9 mouse cellular contexts compared by ENCODE assay signal in genomic region chr13:63524608-63525570, GRCm38 (mm10). TPM values are rescaled to one million over a fixed set of nuclear protein-coding genes. Genes with fewer than 3 reads are reported as not detected.
DNase-seq lines count a peak whose midpoint lies in the region; ATAC-seq and TF ChIP-seq lines count a peak whose summit lies in the region.
"Had no signal": no experiment of that assay in that cellular context is flagged by ENCODE, and none has a peak within 500 bp of the region (broad histone marks: within the 10 kb centered on the region; RNA-seq: fewer than 3 reads in every experiment).

No protein-coding gene starts in this region.

- H3K36me3 ChIP-seq in forebrain, embryonic 10.5 days (replicated peaks) = peaks cover 98% of the 10 kb centered on the region
- H3K36me3 ChIP-seq in forebrain, embryonic 11.5 days (ENCODE audit: control insufficient read depth, insufficient read depth, low read length) = peaks cover 13% of the 10 kb centered on the region; the same call in 1 of the 2 replicates
- peaks cover 73% of the 10 kb centered on the region for H3K36me3 ChIP-seq in neural tube, embryonic 12.5 days
- peaks cover 15% of the 10 kb centered on the region for H3K36me3 ChIP-seq in stomach, postnatal 0 days (ENCODE audit: control insufficient read depth, insufficient read depth, low read length)

- no peak overlapping the region for H3K4me3 ChIP-seq in forebrain, embryonic 10.5 days
- H3K4me3 ChIP-seq in forebrain, embryonic 11.5 days (ENCODE audit: low read depth, low read length) = no peak overlapping the region
- no peak overlapping the region for H3K4me3 ChIP-seq in neural tube, embryonic 12.5 days
- H3K4me3 ChIP-seq in stomach, postnatal 0 days (ENCODE audit: low read depth, low read length) = no peak overlapping the region
- H3K4me3 ChIP-seq: megakaryocyte, embryonic 14.5 days had no signal

- no peak for TF ChIP-seq CTCF in stomach, postnatal 0 days (IDR thresholded peaks at IDR 0.05; ENCODE audit: low read depth)

- H3K4me2 ChIP-seq in forebrain, embryonic 11.5 days (ENCODE audit: low read depth, low read length, severe bottlenecking) = no peak overlapping the region
- H3K4me2 ChIP-seq in neural tube, embryonic 12.5 days (replicated peaks) = peak overlapping the region; percentile 24; the same call in 1 of the 2 replicates
- 0 out of 2 replicates have a peak overlapping the region, but pooled peaks have one; percentile 17 for H3K4me2 ChIP-seq in stomach, postnatal 0 days (replicated peaks; ENCODE audit: low read depth)

- H3K4me1 ChIP-seq in forebrain, embryonic 10.5 days = peaks cover 78% of the 10 kb centered on the region
- H3K4me1 ChIP-seq in forebrain, embryonic 11.5 days (replicated peaks; ENCODE audit: control insufficient read depth, insufficient read depth, low read length) = peaks cover 24% of the 10 kb centered on the region
- H3K4me1 ChIP-seq in neural tube, embryonic 12.5 days = peaks cover 66% of the 10 kb centered on the region
- peaks cover 10% of the 10 kb centered on the region for H3K4me1 ChIP-seq in stomach, postnatal 0 days (replicated peaks; ENCODE audit: control insufficient read depth, insufficient read depth)

- H3K27ac ChIP-seq in forebrain, embryonic 10.5 days = peak overlapping the region; percentile 48; the same call in 1 of the 2 replicates
- no peak overlapping the region for H3K27ac ChIP-seq in forebrain, embryonic 11.5 days (ENCODE audit: low read depth, low read length)
- 0 out of 2 replicates have a peak overlapping the region, but pooled peaks have one; percentile 32 for H3K27ac ChIP-seq in neural tube, embryonic 12.5 days
- peak overlapping the region; percentile 80 for H3K27ac ChIP-seq in stomach, postnatal 0 days (replicated peaks)

- H3K9ac ChIP-seq in forebrain, embryonic 11.5 days (ENCODE audit: low read length) = no peak overlapping the region
- H3K9ac ChIP-seq in neural tube, embryonic 12.5 days = peak overlapping the region; percentile 30; the same call in 1 of the 2 replicates
- H3K9ac ChIP-seq in stomach, postnatal 0 days (ENCODE audit: low read length) = no peak overlapping the region

- TF ChIP-seq EP300 in stomach, postnatal 0 days (optimal IDR thresholded peaks at IDR 0.05) = no peak

- no peak for DNase-seq in forebrain, embryonic 10.5 days (ENCODE audit: extremely low spot score, low spot score)
- no peak for DNase-seq in forebrain, embryonic 11.5 days (ENCODE audit: low spot score)
- no peak for DNase-seq in neural tube, embryonic 10.5 days (ENCODE audit: extremely low spot score, low spot score)
- peak; percentile 68 to 75 for DNase-seq in kidney, postnatal 4 days
- DNase-seq in stomach, postnatal 0 days (ENCODE audit: low spot score) = no peak
- DNase-seq in testis, postnatal 14 days (ENCODE audit: low spot score) = no peak

- H3K9me3 ChIP-seq in forebrain, embryonic 10.5 days = no peaks in the 10 kb centered on the region
- no peaks in the 10 kb centered on the region for H3K9me3 ChIP-seq in forebrain, embryonic 11.5 days (ENCODE audit: control insufficient read depth, low read length)
- H3K9me3 ChIP-seq in neural tube, embryonic 12.5 days = no peaks in the 10 kb centered on the region
- no peaks in the 10 kb centered on the region for H3K9me3 ChIP-seq in stomach, postnatal 0 days (ENCODE audit: control insufficient read depth, low read length)
- H3K9me3 ChIP-seq: megakaryocyte, embryonic 14.5 days had no signal

- WGBS in forebrain, embryonic 10.5 days = 71% methylated on average over 25 of the region's 25 CpGs
- WGBS in forebrain, embryonic 11.5 days = 56% methylated on average over 25 of the region's 25 CpGs
- 30% methylated on average over 25 of the region's 25 CpGs for WGBS in neural tube, embryonic 12.5 days
- 37% methylated on average over 25 of the region's 25 CpGs for WGBS in stomach, postnatal 0 days

- ATAC-seq in forebrain, embryonic 11.5 days (replicated peaks; ENCODE audit: low FRiP score) = no peak; the same call in 1 of the 2 replicates
- no peak for ATAC-seq in neural tube, embryonic 12.5 days (ENCODE audit: low FRiP score, low read depth)
- peak; percentile 27; the same call in 1 of the 2 replicates for ATAC-seq in stomach, postnatal 0 days (ENCODE audit: low FRiP score, low TSS enrichment)
- ATAC-seq in inflammation-experienced regulatory T-cells, adult 6 months = no peak

- peaks cover 13% of the 10 kb centered on the region; the same call in 1 of the 2 replicates for H3K27me3 ChIP-seq in forebrain, embryonic 10.5 days (ENCODE audit: poor library complexity, severe bottlenecking)
- no peaks in the 10 kb centered on the region; the same call in 1 of the 2 replicates for H3K27me3 ChIP-seq in forebrain, embryonic 11.5 days (ENCODE audit: control insufficient read depth, insufficient read depth, low read length)
- no peaks in the 10 kb centered on the region for H3K27me3 ChIP-seq in neural tube, embryonic 12.5 days (replicated peaks)
- H3K27me3 ChIP-seq in stomach, postnatal 0 days (ENCODE audit: control insufficient read depth, insufficient read depth, low read length) = no peaks in the 10 kb centered on the region
- H3K27me3 ChIP-seq: megakaryocyte, embryonic 14.5 days had no signal

RNA-seq across cellular contexts. Expression of gene Fancc, which starts 27.8 kb away (rescaled TPM):
- 22.4 and 23.9 TPM in 2 replicates for polyA plus RNA-seq in forebrain, embryonic 10.5 days (2016; fragmentation: Nextera tagmentation; extraction: Ambion mirVana)
- 20.4 and 22.5 TPM in 2 replicates for polyA plus RNA-seq in forebrain, embryonic 11.5 days (2014; fragmentation: Nextera tagmentation; extraction: Ambion mirVana)
- polyA plus RNA-seq in neural tube, embryonic 12.5 days (2016; fragmentation: Nextera tagmentation; extraction: Ambion mirVana) = 22.7 and 24.0 TPM in 2 replicates
- polyA plus RNA-seq in stomach, postnatal 0 days (2015; fragmentation: Nextera tagmentation; extraction: Ambion mirVana) = 9.3 TPM in 2 replicates
- 10 to 100 TPM in 2 of 3 experiments, 1 to 10 TPM in 1; 8.5 to 18.0 (median 14.4) TPM for polyA plus RNA-seq in inflammation-experienced regulatory T-cells, adult 6 months (2017; shearing (Covaris generic))

RNA-seq across cellular contexts. Expression of gene Ptch1, which starts 48.5 kb away (rescaled TPM):
- polyA plus RNA-seq in forebrain, embryonic 10.5 days (2016; fragmentation: Nextera tagmentation; extraction: Ambion mirVana) = 21.0 and 23.6 TPM in 2 replicates
- polyA plus RNA-seq in forebrain, embryonic 11.5 days (2014; fragmentation: Nextera tagmentation; extraction: Ambion mirVana) = 25.1 and 26.0 TPM in 2 replicates
- 22.6 and 23.9 TPM in 2 replicates for polyA plus RNA-seq in neural tube, embryonic 12.5 days (2016; fragmentation: Nextera tagmentation; extraction: Ambion mirVana)
- 8.4 and 8.5 TPM in 2 replicates for polyA plus RNA-seq in stomach, postnatal 0 days (2015; fragmentation: Nextera tagmentation; extraction: Ambion mirVana)
- 10 to 100 TPM in 2 of 3 experiments, 1 to 10 TPM in 1; 9.5 to 13.2 (median 12.1) TPM for polyA plus RNA-seq in inflammation-experienced regulatory T-cells, adult 6 months (2017; shearing (Covaris generic))

Comparison
In these comparisons a context has a peak if more than half of its experiments do, and no peak if none do; other contexts are left out.
1. DNase-seq: peak in kidney, postnatal 4 days (2 of 2); none in forebrain, embryonic 10.5 days (single experiment), forebrain, embryonic 11.5 days (single experiment), neural tube, embryonic 10.5 days (single experiment), stomach, postnatal 0 days (single experiment) and testis, postnatal 14 days (single experiment).